Mouse (Mus musculus) G1E (cell line): ENCODE measurements around the gene Ces1g. TPM values are rescaled to one million over a fixed set of nuclear protein-coding genes. Genes with fewer than 3 reads are reported as not detected.

Experiments used
- ATAC-seq: 2 replicates; pipeline ENCODE4 v1.8.0; 2016; ENCODE audit warnings: mild to moderate bottlenecking; ENCODE audit not compliant: insufficient number of reproducible peaks, poor library complexity, low FRiP score, severe bottlenecking; ENCODE audit errors: extremely low read depth
- DNase-seq: peaks from one replicate; pipeline ENCODE4 v3.0.0; 2012; ENCODE audit warnings: low spot score
- H3K27me3 ChIP-seq: 2 replicates; pipeline ENCODE4 v1.6.1; 2012; ENCODE audit warnings: mild to moderate bottlenecking, low read length, inconsistent platforms; ENCODE audit not compliant: insufficient read depth
- H3K36me3 ChIP-seq: replicated peaks from 2 replicates; pipeline ENCODE3; 2012; ENCODE audit warnings: mild to moderate bottlenecking, inconsistent platforms
- H3K4me1 ChIP-seq: 2 replicates; pipeline ENCODE4 v1.6.1; 2012; ENCODE audit warnings: low read depth, low read length, inconsistent platforms, mixed read lengths; ENCODE audit not compliant: insufficient read depth
- H3K4me3 ChIP-seq: 2 replicates; pipeline ENCODE4 v1.5.1; 2012; ENCODE audit warnings: low read depth, mild to moderate bottlenecking, inconsistent platforms, low read length, moderate library complexity, mixed read lengths
- H3K9me3 ChIP-seq: replicated peaks from 2 replicates; pipeline ENCODE4 v1.6.1; 2012; ENCODE audit warnings: inconsistent platforms
- CTCF ChIP-seq: IDR thresholded peaks from 2 replicates; pipeline ENCODE4 v1.5.1; 2012; ENCODE audit warnings: low read depth, low read length, inconsistent platforms, mixed read lengths
- GATA1 ChIP-seq: IDR thresholded peaks from 2 replicates; pipeline ENCODE4 v1.6.1; 2012; ENCODE audit warnings: borderline replicate concordance, low read length, inconsistent platforms, mixed read lengths
- GATA2 ChIP-seq: IDR thresholded peaks from 2 replicates; pipeline ENCODE4 v1.6.1; 2012; ENCODE audit warnings: low read depth, low read length, inconsistent platforms, borderline replicate concordance
- POLR2AphosphoS5 ChIP-seq: IDR thresholded peaks from 2 replicates; pipeline ENCODE4 v1.6.1; 2012; ENCODE audit warnings: low read depth, low read length, inconsistent platforms; ENCODE audit not compliant: insufficient replicate concordance
- TAL1 ChIP-seq: conservative IDR thresholded peaks from 2 replicates; pipeline ENCODE4 v1.6.1; 2012; ENCODE audit warnings: low read depth, low read length, inconsistent platforms, mixed read lengths
- polyA plus RNA-seq: library from polyadenylated mRNA; stranded (reverse); fragments of >175 nt; gene quantifications from 2 replicates; pipeline ENCODE4 v1.2.3, GENCODE M21; 2012
- total RNA-seq, 2 experiments: library from RNA; stranded (forward) in 1 of 2; stranded (reverse) in 1 of 2; fragments of 200-1000 nt in 1 of 2; fragments of >200 nt in 1 of 2; fragmentation: Nextera tagmentation in 1 of 2; gene quantifications; 2 replicates each; pipeline ENCODE4 v1.2.3; 2014 to 2017

Ces1g gene
- total and polyA plus RNA-seq, 3 experiments = 0.05 TPM; not detected in 2

GRCm38 (mm10) chr8:93278176-93278805 lies 58.8 kb downstream of the Ces1g start:
- H3K4me1 ChIP-seq = no peaks in the 10 kb centered on the region
- TF ChIP-seq CTCF (no peak), GATA2 (no peak), POLR2AphosphoS5 (no peak), GATA1 (no peak), TAL1 (no peak)
- H3K27me3 ChIP-seq = no peaks in the 10 kb centered on the region
- H3K36me3 ChIP-seq = no peaks in the 10 kb centered on the region
- peaks cover 27% of the 10 kb centered on the region for H3K9me3 ChIP-seq
- no peak overlapping the region for H3K4me3 ChIP-seq
- ATAC-seq (no peak), DNase-seq (no peak)

GRCm38 (mm10) chr8:93274609-93275008 lies 62.5 kb downstream of the Ces1g start:
- TF ChIP-seq CTCF (no peak), POLR2AphosphoS5 (no peak), GATA2 (no peak), TAL1 (no peak), GATA1 (no peak)
- no peaks in the 10 kb centered on the region for H3K4me1 ChIP-seq
- peaks cover 35% of the 10 kb centered on the region for H3K9me3 ChIP-seq
- DNase-seq (no peak), ATAC-seq (no peak)
- H3K36me3 ChIP-seq = no peaks in the 10 kb centered on the region
- no peaks in the 10 kb centered on the region for H3K27me3 ChIP-seq
- H3K4me3 ChIP-seq = no peak overlapping the region

- ATAC-seq = no peak
Observed at GRCm38 (mm10) chr8:93273321-93273720, 63.8 kb downstream of the Ces1g start.

GRCm38 (mm10) chr8:93272686-93273085 lies 64.4 kb downstream of the Ces1g start:
- Histone ChIP-seq H3K27me3 (no peaks in the 10 kb centered on the region), H3K36me3 (no peaks in the 10 kb centered on the region), H3K4me3 (no peak overlapping the region), H3K9me3 (peaks cover 32% of the 10 kb centered on the region), H3K4me1 (no peaks in the 10 kb centered on the region)
- no peak for TF ChIP-seq POLR2AphosphoS5
- no peak for TF ChIP-seq GATA1
- TF ChIP-seq CTCF = no peak
- TF ChIP-seq GATA2 = no peak
- no peak for TF ChIP-seq TAL1
- no peak for DNase-seq
- no peak for ATAC-seq

More at GRCm38 (mm10) chr8:93273321-93273720, 63.8 kb downstream of the Ces1g start:
- no peak for DNase-seq
- Histone ChIP-seq H3K4me3 (no peak overlapping the region), H3K9me3 (peaks cover 29% of the 10 kb centered on the region), H3K27me3 (no peaks in the 10 kb centered on the region), H3K36me3 (no peaks in the 10 kb centered on the region), H3K4me1 (no peaks in the 10 kb centered on the region)
- TF ChIP-seq GATA2 (no peak), CTCF (no peak), TAL1 (no peak), GATA1 (no peak), POLR2AphosphoS5 (no peak)

GRCm38 (mm10) chr8:93261436-93261835 lies 75.7 kb downstream of the Ces1g start:
- no peak for TF ChIP-seq POLR2AphosphoS5
- no peak for TF ChIP-seq GATA2
- TF ChIP-seq TAL1 = no peak

GRCm38 (mm10) chr8:93252400-93252925 lies 84.6 kb downstream of the Ces1g start:
- DNase-seq (no peak), ATAC-seq (no peak)
- Histone ChIP-seq H3K36me3 (no peaks in the 10 kb centered on the region), H3K4me3 (no peak overlapping the region), H3K9me3 (peaks cover 10% of the 10 kb centered on the region), H3K4me1 (no peaks in the 10 kb centered on the region), H3K27me3 (no peaks in the 10 kb centered on the region)
- TF ChIP-seq GATA1 = no peak
- TF ChIP-seq POLR2AphosphoS5 = no peak
- TF ChIP-seq GATA2 = no peak
- TF ChIP-seq CTCF = no peak
- TF ChIP-seq TAL1 = no peak

More at GRCm38 (mm10) chr8:93261436-93261835, 75.7 kb downstream of the Ces1g start:
- ATAC-seq (no peak), DNase-seq (no peak)
- Histone ChIP-seq H3K4me1 (no peaks in the 10 kb centered on the region), H3K9me3 (peaks cover 9% of the 10 kb centered on the region; the same call in 1 of the 2 replicates), H3K36me3 (no peaks in the 10 kb centered on the region), H3K27me3 (no peaks in the 10 kb centered on the region), H3K4me3 (no peak overlapping the region)

Other genes starting within 250 kb of the Ces1g start
- gene Ces1c, start 206.0 kb downstream of the Ces1g start, total RNA-seq (2014; fragmentation: Nextera tagmentation) = not detected in 2 replicates
- not detected in 2 replicates for gene Ces1c, start 206.0 kb downstream of the Ces1g start, total RNA-seq (2017)
- not detected in 2 replicates for gene Ces1c, start 206.0 kb downstream of the Ces1g start, polyA plus RNA-seq
- gene Ces1d, start 139.5 kb downstream of the Ces1g start, total RNA-seq (2014; fragmentation: Nextera tagmentation) = not detected in 2 replicates
- not detected in 2 replicates for gene Ces1d, start 139.5 kb downstream of the Ces1g start, total RNA-seq (2017)
- not detected in 2 replicates for gene Ces1d, start 139.5 kb downstream of the Ces1g start, polyA plus RNA-seq
- gene Ces1e, start 107.7 kb downstream of the Ces1g start, total RNA-seq (2014; fragmentation: Nextera tagmentation) = not detected in 2 replicates
- not detected in 2 replicates for gene Ces1e, start 107.7 kb downstream of the Ces1g start, total RNA-seq (2017)
- not detected in 2 replicates for gene Ces1e, start 107.7 kb downstream of the Ces1g start, polyA plus RNA-seq
- not detected in 2 replicates for gene Ces1f, start 57.6 kb downstream of the Ces1g start, total RNA-seq (2014; fragmentation: Nextera tagmentation)
- gene Ces1f, start 57.6 kb downstream of the Ces1g start, total RNA-seq (2017) = not detected in 2 replicates
- not detected in 2 replicates for gene Ces1f, start 57.6 kb downstream of the Ces1g start, polyA plus RNA-seq
- not detected in 2 replicates for gene Ces1h, start 42.4 kb upstream of the Ces1g start, total RNA-seq (2014; fragmentation: Nextera tagmentation)
- gene Ces1h, start 42.4 kb upstream of the Ces1g start, total RNA-seq (2017) = not detected in 2 replicates
- gene Ces1h, start 42.4 kb upstream of the Ces1g start, polyA plus RNA-seq = not detected in 2 replicates
- not detected in 2 replicates for gene Ces5a, start 198.5 kb upstream of the Ces1g start, total RNA-seq (2014; fragmentation: Nextera tagmentation)
- 0.23 TPM in 1 of 2 replicates, not detected in the other for gene Ces5a, start 198.5 kb upstream of the Ces1g start, total RNA-seq (2017)
- gene Ces5a, start 198.5 kb upstream of the Ces1g start, polyA plus RNA-seq = not detected in 2 replicates